Comparison of ENCODE assay signal across 26 mouse cellular contexts in the genomic region with DNA sequence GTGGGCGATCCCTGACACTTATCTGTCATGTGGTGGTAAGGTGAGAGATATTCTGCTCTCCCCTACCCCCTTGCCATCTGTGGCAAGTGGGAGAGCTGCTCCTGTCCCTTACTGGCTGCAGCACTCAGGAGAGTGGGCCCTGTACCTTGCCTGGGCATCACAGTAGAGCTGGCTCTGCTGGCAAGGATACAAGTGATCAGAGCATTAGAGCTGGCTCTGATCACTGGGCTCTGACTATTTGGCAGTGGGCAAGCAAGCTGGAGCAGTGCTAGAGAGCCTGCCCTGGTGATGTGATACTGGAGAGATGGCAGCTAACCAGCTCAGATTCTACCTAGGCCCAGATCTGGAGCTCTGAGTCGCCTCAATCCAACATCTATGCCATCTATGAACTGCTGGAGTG.
DNase-seq lines count a peak whose midpoint lies in the region; ATAC-seq and TF ChIP-seq lines count a peak whose summit lies in the region.
"Had no signal": no experiment of that assay in that cellular context is flagged by ENCODE, and none has a peak within 500 bp of the region (broad histone marks: within the 10 kb centered on the region; RNA-seq: fewer than 3 reads in every experiment).

No protein-coding gene starts in this region.

- no peaks in the 10 kb centered on the region for H3K27me3 ChIP-seq in cerebellum, adult 2 months (ENCODE audit: control insufficient read depth, insufficient read depth, low read length)
- no peaks in the 10 kb centered on the region for H3K27me3 ChIP-seq in heart, embryonic 11.5 days (ENCODE audit: control insufficient read depth, insufficient read depth, low read length)
- H3K27me3 ChIP-seq: CH12.LX; embryonic facial prominence, embryonic 12.5 days; forebrain, embryonic 13.5 days; forebrain, embryonic 15.5 days; Patski had no signal

- no peak overlapping the region for H3K27ac ChIP-seq in cerebellum, adult 2 months (ENCODE audit: insufficient read depth, low read length)
- no peak overlapping the region for H3K27ac ChIP-seq in heart, embryonic 11.5 days (ENCODE audit: low read depth, low read length)
- peak overlapping the region; percentile 47 for H3K27ac ChIP-seq in left cerebral cortex, adult 2 months
- H3K27ac ChIP-seq: embryonic facial prominence, embryonic 10.5 days; embryonic facial prominence, embryonic 12.5 days; forebrain, embryonic 13.5 days; forebrain, embryonic 15.5 days had no signal

- 46% methylated on average over 2 of the region's 2 CpGs for WGBS in cerebellum, adult 2 months
- 84% methylated on average over 2 of the region's 2 CpGs for WGBS in heart, embryonic 11.5 days (ENCODE audit: insufficient replicate concordance)

- H3K9ac ChIP-seq in heart, embryonic 11.5 days (ENCODE audit: low read depth, low read length), result no peak overlapping the region
- H3K9ac ChIP-seq: embryonic facial prominence, embryonic 12.5 days; forebrain, embryonic 13.5 days; forebrain, embryonic 15.5 days; forebrain, postnatal 0 days had no signal

- intact Hi-C loops in left cerebral cortex, adult 2 months (cut with DNase I), result loop anchor here (10.0 kb wide), 1 partner anchor 392 kb away; no protein-coding TSS in a partner anchor
- intact Hi-C loops in left cerebral cortex, postnatal 4 days (cut with DNase I), result no loop called here

- H3K9me3 ChIP-seq in heart, embryonic 11.5 days (replicated peaks; ENCODE audit: control insufficient read depth, low read length), result no peaks in the 10 kb centered on the region
- H3K9me3 ChIP-seq: embryonic facial prominence, embryonic 10.5 days; embryonic facial prominence, embryonic 12.5 days; forebrain, embryonic 13.5 days; forebrain, embryonic 15.5 days; G1E had no signal

- no peak for TF ChIP-seq CTCF in cerebellum, adult 2 months (IDR thresholded peaks at IDR 0.05; ENCODE audit: borderline replicate concordance, insufficient read depth, low read depth, low read length)
- no peak for TF ChIP-seq CTCF in left cerebral cortex, adult 2 months (IDR thresholded peaks at IDR 0.05)

- H3K4me2 ChIP-seq in heart, embryonic 11.5 days, result no peak overlapping the region
- H3K4me2 ChIP-seq: embryonic facial prominence, embryonic 12.5 days; forebrain, embryonic 13.5 days; forebrain, embryonic 15.5 days had no signal

- peak; percentile 53 to 60 for DNase-seq in cerebellum, postnatal 10 days
- no peak for DNase-seq in cerebellum, adult 2 months
- peak; percentile 76 for DNase-seq in heart, adult 11 months
- DNase-seq in left cerebral cortex, adult 2 months (ENCODE audit: extremely low spot score in 1 of 2, low spot score in 2 of 2), result no peak
- no peak for DNase-seq in left cerebral cortex, postnatal 4 days
- peak; percentile 34 for DNase-seq in brain, adult 2 months (ENCODE audit: low read depth, low spot score)
- no peak for DNase-seq in right cerebral cortex, postnatal 25 days
- DNase-seq: adrenal gland, adult 8-10 months; adrenal gland, postnatal 14 days; adrenal gland, postnatal 36 days; B cell, adult 2 months; cerebellum, adult 11 months; cerebellum, adult 18-20 months; cerebellum, adult 9-11 months; cerebellum, postnatal 36 days; forebrain, postnatal 0 days had no signal

- TF ChIP-seq POLR2A in cerebellum, adult 2 months (IDR thresholded peaks at IDR 0.05; ENCODE audit: borderline replicate concordance, insufficient read depth, low read length), result no peak

- H3K4me3 ChIP-seq in cerebellum, adult 2 months (replicated peaks; ENCODE audit: insufficient read depth, low read depth, low read length), result no peak overlapping the region
- H3K4me3 ChIP-seq in heart, embryonic 11.5 days (ENCODE audit: low read depth, low read length), result no peak overlapping the region
- no peak overlapping the region for H3K4me3 ChIP-seq in left cerebral cortex, adult 2 months
- H3K4me3 ChIP-seq: embryonic facial prominence, embryonic 10.5 days; embryonic facial prominence, embryonic 12.5 days; forebrain, embryonic 13.5 days; forebrain, embryonic 15.5 days had no signal

- no peaks in the 10 kb centered on the region for H3K36me3 ChIP-seq in heart, embryonic 11.5 days (ENCODE audit: control insufficient read depth, insufficient read depth, low read length)
- H3K36me3 ChIP-seq: embryonic facial prominence, embryonic 10.5 days; embryonic facial prominence, embryonic 12.5 days; forebrain, embryonic 15.5 days; G1E had no signal

- H3K4me1 ChIP-seq in cerebellum, adult 2 months (ENCODE audit: control insufficient read depth, insufficient read depth, low read length), result no peaks in the 10 kb centered on the region
- no peaks in the 10 kb centered on the region for H3K4me1 ChIP-seq in heart, embryonic 11.5 days (ENCODE audit: control insufficient read depth, insufficient read depth, low read length)
- H3K4me1 ChIP-seq: embryonic facial prominence, embryonic 10.5 days; embryonic facial prominence, embryonic 12.5 days; forebrain, embryonic 13.5 days; forebrain, embryonic 15.5 days had no signal

- no peak for ATAC-seq in heart, embryonic 11.5 days (replicated peaks; ENCODE audit: insufficient number of reproducible peaks, low FRiP score, low TSS enrichment)
- ATAC-seq: activated CD4-positive, CD25-positive, alpha-beta regulatory T cell, adult 4 months; CD4-positive, CD25-positive, alpha-beta regulatory T cell, adult 4 months; forebrain, embryonic 13.5 days; forebrain, embryonic 15.5 days; forebrain, postnatal 0 days; Patski had no signal

Comparison
In these comparisons a context has a peak if more than half of its experiments do, and no peak if none do; other contexts are left out.
1. DNase-seq: peak in cerebellum, postnatal 10 days (2 of 2), heart, adult 11 months (single experiment) and brain, adult 2 months (single experiment); none in cerebellum, adult 2 months (0 of 2), left cerebral cortex, adult 2 months (0 of 2), left cerebral cortex, postnatal 4 days (single experiment) and right cerebral cortex, postnatal 25 days (single experiment).